Mouse (Mus musculus) brown adipose tissue, adult 24 weeks (tissue): Measurements from ENCODE around the gene Radil. TPM values are rescaled to one million over a fixed set of nuclear protein-coding genes. Genes with fewer than 3 reads are reported as not detected.

Experiments
- H3K27ac ChIP-seq: fragments of 200-500 bp; replicated peaks from 2 replicates; pipeline ENCODE4 v1.5.1; 2012; ENCODE audit warnings: low read depth, mild to moderate bottlenecking, low read length
- H3K4me1 ChIP-seq: fragments of 200-500 bp; 2 replicates; pipeline ENCODE4 v1.6.1; 2012; ENCODE audit warnings: low read length, mixed read lengths; ENCODE audit not compliant: control insufficient read depth, insufficient read depth, insufficient read length
- H3K4me3 ChIP-seq: fragments of 200-500 bp; 2 replicates; pipeline ENCODE4 v1.5.1; 2012; ENCODE audit warnings: low read depth, mild to moderate bottlenecking, low read length, moderate library complexity; ENCODE audit not compliant: insufficient read depth
- polyA plus RNA-seq: library from polyadenylated mRNA; stranded (reverse); fragments of >200 nt; gene quantifications from 2 replicates; pipeline ENCODE4 v1.2.4, GENCODE M21; 2012; ENCODE audit not compliant: missing spikeins, insufficient read depth, insufficient read length

Radil gene
- polyA plus RNA-seq = 3.4 and 11.7 TPM in 2 replicates

GRCm38 (mm10) chr5:142550706-142551652 lies at the start of gene Radil:
Gene Radil, minus strand, starts transcription at chr5:142551098.
- H3K27ac ChIP-seq = peak within 1 kb of the TSS; percentile 60; the same call in 1 of the 2 replicates
- H3K4me1 ChIP-seq = peaks cover 8% of the 10 kb centered on the region
- peak within 1 kb of the TSS; percentile 76 for H3K4me3 ChIP-seq

- no peaks in the 10 kb centered on the region for H3K4me1 ChIP-seq
- H3K4me3 ChIP-seq = no peak overlapping the region
- H3K27ac ChIP-seq = no peak overlapping the region
Measured at GRCm38 (mm10) chr5:142597648-142598390, 46.9 kb upstream of the Radil start.

- Histone ChIP-seq H3K4me1 (no peaks in the 10 kb centered on the region), H3K27ac (no peak overlapping the region), H3K4me3 (no peak overlapping the region)
Measured at GRCm38 (mm10) chr5:142596723-142597122, 45.8 kb upstream of the Radil start.

- Histone ChIP-seq H3K27ac (no peak overlapping the region), H3K4me3 (no peak overlapping the region), H3K4me1 (no peaks in the 10 kb centered on the region)
Measured at GRCm38 (mm10) chr5:142595698-142596097, 44.8 kb upstream of the Radil start.

- Histone ChIP-seq H3K27ac (no peak overlapping the region), H3K4me3 (no peak overlapping the region), H3K4me1 (peaks cover 2% of the 10 kb centered on the region; the same call in 1 of the 2 replicates)
Measured at GRCm38 (mm10) chr5:142590953-142591616, 40.2 kb upstream of the Radil start.

DNA sequence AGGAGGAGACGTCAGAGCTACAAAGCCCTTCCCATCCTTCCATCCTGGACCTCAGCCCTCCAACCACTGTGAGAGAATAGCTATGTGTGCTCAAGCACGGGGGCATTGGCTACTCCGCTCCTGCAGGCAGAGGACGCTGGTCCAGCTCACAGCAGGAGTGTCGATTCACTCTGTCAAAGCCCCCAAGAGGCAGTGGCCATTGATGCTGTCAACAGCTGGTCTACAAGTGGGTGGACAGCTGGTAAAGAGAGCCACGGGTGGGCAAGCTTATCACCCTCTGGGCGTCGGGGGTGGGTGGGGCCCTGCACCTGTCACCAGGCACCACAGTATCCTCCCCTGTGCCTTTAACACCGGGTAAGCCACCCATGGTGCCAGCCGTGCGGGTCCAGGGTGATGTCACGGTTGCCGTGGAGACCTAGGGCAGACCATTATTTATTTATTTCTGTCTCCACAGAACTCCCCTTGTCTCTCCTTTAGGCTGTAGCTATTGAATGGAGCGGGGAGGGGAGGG lies 32.8 kb upstream of the Radil start:
- Histone ChIP-seq H3K27ac (no peak overlapping the region), H3K4me1 (no peaks in the 10 kb centered on the region), H3K4me3 (no peak overlapping the region)

DNA sequence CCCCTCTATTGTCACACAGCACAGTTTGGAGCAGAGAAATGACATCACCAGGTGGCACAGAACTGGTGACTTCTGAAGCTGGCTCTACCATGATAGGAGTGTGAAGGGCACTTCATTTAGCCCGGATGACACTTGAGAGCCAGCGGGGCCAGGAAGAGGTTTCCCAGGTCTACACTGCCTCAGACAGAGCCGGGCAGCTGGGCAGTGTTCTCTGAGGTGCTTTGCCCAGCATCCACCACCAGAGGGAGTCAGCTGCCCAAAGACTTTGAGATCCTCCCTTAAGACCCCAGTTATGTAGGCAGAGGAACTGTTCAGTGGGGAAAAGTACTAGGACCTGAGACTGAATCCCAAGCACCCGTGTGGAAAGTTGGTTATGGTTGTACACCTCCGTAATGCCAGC lies 30.6 kb upstream of the Radil start:
- H3K4me1 ChIP-seq = no peaks in the 10 kb centered on the region

GRCm38 (mm10) chr5:142578192-142578591 lies 27.3 kb upstream of the Radil start:
- Histone ChIP-seq H3K4me3 (no peak overlapping the region), H3K4me1 (no peaks in the 10 kb centered on the region), H3K27ac (no peak overlapping the region)

More for the DNA sequence above, 30.6 kb upstream of the Radil start:
- no peak overlapping the region for H3K27ac ChIP-seq
- no peak overlapping the region for H3K4me3 ChIP-seq

DNA sequence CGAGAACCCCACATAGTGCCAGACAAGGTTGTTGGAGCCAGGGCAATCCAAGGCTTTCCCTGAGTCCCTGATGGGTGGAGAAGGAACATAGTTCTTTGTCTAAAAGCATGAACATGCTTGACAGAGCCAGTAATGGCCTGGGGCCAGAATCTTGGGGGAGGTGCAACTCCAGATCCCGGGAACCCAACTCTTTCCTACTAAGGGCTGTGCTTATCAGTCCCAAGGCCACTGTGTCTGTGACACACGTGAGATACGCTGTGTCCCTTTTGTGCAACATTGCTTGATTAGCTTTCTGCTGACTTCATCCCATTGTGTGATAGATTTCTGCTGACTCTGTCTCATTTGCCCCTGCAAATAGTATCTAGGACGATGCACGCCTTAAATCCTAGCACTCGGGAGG lies 25.9 kb upstream of the Radil start:
- no peak overlapping the region for H3K27ac ChIP-seq
- H3K4me1 ChIP-seq = no peaks in the 10 kb centered on the region
- H3K4me3 ChIP-seq = no peak overlapping the region

GRCm38 (mm10) chr5:142574323-142575057 lies 23.6 kb upstream of the Radil start:
- Histone ChIP-seq H3K27ac (no peak overlapping the region), H3K4me3 (no peak overlapping the region), H3K4me1 (no peaks in the 10 kb centered on the region; the same call in 1 of the 2 replicates)

- Histone ChIP-seq H3K27ac (no peak overlapping the region), H3K4me3 (no peak overlapping the region), H3K4me1 (no peaks in the 10 kb centered on the region; the same call in 1 of the 2 replicates)
Measured at GRCm38 (mm10) chr5:142564606-142565005, 13.7 kb upstream of the Radil start.

- Histone ChIP-seq H3K4me1 (no peaks in the 10 kb centered on the region), H3K27ac (no peak overlapping the region), H3K4me3 (no peak overlapping the region)
Measured at GRCm38 (mm10) chr5:142560261-142560660, 9.4 kb upstream of the Radil start.

- Histone ChIP-seq H3K27ac (no peak overlapping the region), H3K4me3 (no peak overlapping the region; the same call in 1 of the 2 replicates), H3K4me1 (peaks cover 8% of the 10 kb centered on the region)
Measured at GRCm38 (mm10) chr5:142557397-142558067, 6.6 kb upstream of the Radil start.

DNA sequence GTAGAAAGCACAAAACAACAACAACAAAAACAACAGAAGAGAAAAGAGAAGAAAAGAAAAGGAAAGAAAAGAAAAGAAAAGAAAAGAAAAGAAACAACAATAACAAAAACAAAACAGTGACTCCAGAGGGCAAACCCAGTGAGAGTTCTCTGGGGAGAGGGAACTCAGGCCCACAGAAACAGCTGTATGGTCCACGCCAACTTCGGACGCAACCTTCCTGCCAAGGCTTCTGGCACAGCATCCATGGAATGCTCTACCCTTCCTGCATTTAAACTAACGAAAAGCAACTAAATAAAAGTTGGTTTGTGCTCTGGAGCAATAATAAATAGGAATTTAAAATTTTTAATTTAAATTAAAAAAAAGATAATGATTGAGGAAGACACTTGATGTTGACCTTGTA lies 5.8 kb upstream of the Radil start:
- H3K4me1 ChIP-seq = peaks cover 8% of the 10 kb centered on the region
- H3K27ac ChIP-seq = no peak overlapping the region
- no peak overlapping the region for H3K4me3 ChIP-seq
